ENCODE assay signal across 13 mouse cellular contexts in genomic region chr7:109629871-109630778, GRCm38 (mm10).
DNase-seq lines count a peak whose midpoint lies in the region; ATAC-seq and TF ChIP-seq lines count a peak whose summit lies in the region.
"Had no signal": no experiment of that assay in that cellular context is flagged by ENCODE, and none has a peak within 500 bp of the region (broad histone marks: within the 10 kb centered on the region; RNA-seq: fewer than 3 reads in every experiment).

No protein-coding gene starts in this region.

- no peak overlapping the region for H3K9ac ChIP-seq in heart, embryonic 12.5 days
- no peak overlapping the region for H3K9ac ChIP-seq in lung, postnatal 0 days (replicated peaks; ENCODE audit: low read depth)
- H3K9ac ChIP-seq in intestine, postnatal 0 days (ENCODE audit: low read depth, low read length): no peak overlapping the region
- no peak overlapping the region for H3K9ac ChIP-seq in hindbrain, embryonic 16.5 days (ENCODE audit: low read depth, low read length)
- H3K9ac ChIP-seq: hindbrain, embryonic 12.5 days had no signal

- no peaks in the 10 kb centered on the region for H3K27me3 ChIP-seq in heart, embryonic 12.5 days (replicated peaks)
- H3K27me3 ChIP-seq in lung, postnatal 0 days (replicated peaks; ENCODE audit: insufficient read depth, low read length): no peaks in the 10 kb centered on the region
- H3K27me3 ChIP-seq in intestine, postnatal 0 days (replicated peaks; ENCODE audit: control insufficient read depth, insufficient read depth, low read length): no peaks in the 10 kb centered on the region
- no peaks in the 10 kb centered on the region for H3K27me3 ChIP-seq in hindbrain, embryonic 16.5 days (replicated peaks; ENCODE audit: control insufficient read depth, insufficient read depth, low read length)
- H3K27me3 ChIP-seq: hindbrain, embryonic 12.5 days had no signal

- TF ChIP-seq CTCF in lung, postnatal 0 days (IDR thresholded peaks at IDR 0.05): no peak
- no peak for TF ChIP-seq CTCF in intestine, postnatal 0 days (IDR thresholded peaks at IDR 0.05; ENCODE audit: low read depth)

- H3K36me3 ChIP-seq in heart, embryonic 12.5 days: no peaks in the 10 kb centered on the region
- H3K36me3 ChIP-seq in lung, postnatal 0 days (ENCODE audit: insufficient read depth, low read length): no peaks in the 10 kb centered on the region
- no peaks in the 10 kb centered on the region for H3K36me3 ChIP-seq in intestine, postnatal 0 days (ENCODE audit: control insufficient read depth, insufficient read depth)
- H3K36me3 ChIP-seq in hindbrain, embryonic 16.5 days (ENCODE audit: control insufficient read depth, insufficient read depth, low read length): no peaks in the 10 kb centered on the region
- H3K36me3 ChIP-seq: hindbrain, embryonic 12.5 days had no signal

- DNase-seq in heart, postnatal 4 days: no peak
- peak; percentile 49 for DNase-seq in lung, postnatal 0 days (ENCODE audit: low spot score)
- no peak for DNase-seq in lung, postnatal 10 days
- peak; percentile 60 for DNase-seq in yolk sac, embryonic 10.5 days (ENCODE audit: low spot score)
- DNase-seq in right cerebral cortex, adult 2 months (ENCODE audit: low spot score in 2 of 2): no peak
- DNase-seq: cerebellum, adult 9-11 months; kidney, postnatal 25 days; lung, postnatal 36 days; thymus, postnatal 25 days had no signal

- no peaks in the 10 kb centered on the region for H3K9me3 ChIP-seq in heart, embryonic 12.5 days (replicated peaks)
- no peaks in the 10 kb centered on the region for H3K9me3 ChIP-seq in lung, postnatal 0 days (ENCODE audit: low read length)
- H3K9me3 ChIP-seq in intestine, postnatal 0 days (ENCODE audit: control insufficient read depth): no peaks in the 10 kb centered on the region
- H3K9me3 ChIP-seq in hindbrain, embryonic 16.5 days (ENCODE audit: control insufficient read depth, low read length): no peaks in the 10 kb centered on the region
- H3K9me3 ChIP-seq: hindbrain, embryonic 12.5 days had no signal

- no peak overlapping the region for H3K4me2 ChIP-seq in heart, embryonic 12.5 days
- H3K4me2 ChIP-seq in lung, postnatal 0 days (replicated peaks; ENCODE audit: low read depth, low read length): no peak overlapping the region
- no peak overlapping the region for H3K4me2 ChIP-seq in intestine, postnatal 0 days (replicated peaks; ENCODE audit: low read depth)
- no peak overlapping the region for H3K4me2 ChIP-seq in hindbrain, embryonic 16.5 days (ENCODE audit: low read length)
- H3K4me2 ChIP-seq: hindbrain, embryonic 12.5 days had no signal

- peak overlapping the region; percentile 90 for H3K27ac ChIP-seq in heart, embryonic 12.5 days (ENCODE audit: poor library complexity, severe bottlenecking)
- H3K27ac ChIP-seq in lung, postnatal 0 days (ENCODE audit: low read length): peak overlapping the region; percentile 27
- H3K27ac ChIP-seq in intestine, postnatal 0 days (ENCODE audit: low read depth, low read length): peak overlapping the region; percentile 46
- H3K27ac ChIP-seq in hindbrain, embryonic 16.5 days (ENCODE audit: low read depth, low read length): no peak overlapping the region
- H3K27ac ChIP-seq: hindbrain, embryonic 12.5 days had no signal

- TF ChIP-seq EP300 in lung, postnatal 0 days (IDR thresholded peaks at IDR 0.05): peak; percentile 59

- 38% methylated on average over 7 of the region's 7 CpGs for WGBS in heart, embryonic 12.5 days
- 52% methylated on average over 7 of the region's 7 CpGs for WGBS in lung, postnatal 0 days
- 70% methylated on average over 7 of the region's 7 CpGs for WGBS in intestine, postnatal 0 days
- 86% methylated on average over 7 of the region's 7 CpGs for WGBS in hindbrain, embryonic 16.5 days

- ATAC-seq in heart, embryonic 12.5 days (ENCODE audit: insufficient number of reproducible peaks, low FRiP score): no peak
- ATAC-seq in lung, postnatal 0 days: peak; percentile 60
- ATAC-seq in intestine, postnatal 0 days: no peak
- ATAC-seq in hindbrain, embryonic 16.5 days: no peak

- H3K4me3 ChIP-seq in heart, embryonic 12.5 days: no peak overlapping the region
- no peak overlapping the region for H3K4me3 ChIP-seq in lung, postnatal 0 days (ENCODE audit: low read depth, low read length)
- no peak overlapping the region for H3K4me3 ChIP-seq in intestine, postnatal 0 days (ENCODE audit: low read depth, low read length)
- no peak overlapping the region for H3K4me3 ChIP-seq in hindbrain, embryonic 16.5 days (ENCODE audit: low read length)
- H3K4me3 ChIP-seq: hindbrain, embryonic 12.5 days had no signal

- peaks cover 42% of the 10 kb centered on the region for H3K4me1 ChIP-seq in heart, embryonic 12.5 days (replicated peaks)
- H3K4me1 ChIP-seq in lung, postnatal 0 days (ENCODE audit: insufficient read depth, low read depth, low read length): peaks cover 14% of the 10 kb centered on the region; the same call in 1 of the 2 replicates
- peaks cover 15% of the 10 kb centered on the region; the same call in 1 of the 2 replicates for H3K4me1 ChIP-seq in intestine, postnatal 0 days (replicated peaks; ENCODE audit: control insufficient read depth, insufficient read depth, low read length)
- H3K4me1 ChIP-seq in hindbrain, embryonic 16.5 days (ENCODE audit: control insufficient read depth, insufficient read depth, low read depth, low read length): no peaks in the 10 kb centered on the region

Comparison
In these comparisons a context has a peak if more than half of its experiments do, and no peak if none do; other contexts are left out.
1. DNase-seq: peak in lung, postnatal 0 days (single experiment) and yolk sac, embryonic 10.5 days (single experiment); none in heart, postnatal 4 days (single experiment), lung, postnatal 10 days (single experiment) and right cerebral cortex, adult 2 months (0 of 2).